Mouse (Mus musculus): ENCODE results near the gene Cyp1a1.
A peak's percentile ranks its signal among the peaks of the same experiment; 100 is the strongest.
"Not testable (repeated sequence)": the region's sequence is repeated elsewhere in the genome, so short reads cannot be mapped to it uniquely, and the experiment has no call there.

The Cyp1a1 gene

DNA sequence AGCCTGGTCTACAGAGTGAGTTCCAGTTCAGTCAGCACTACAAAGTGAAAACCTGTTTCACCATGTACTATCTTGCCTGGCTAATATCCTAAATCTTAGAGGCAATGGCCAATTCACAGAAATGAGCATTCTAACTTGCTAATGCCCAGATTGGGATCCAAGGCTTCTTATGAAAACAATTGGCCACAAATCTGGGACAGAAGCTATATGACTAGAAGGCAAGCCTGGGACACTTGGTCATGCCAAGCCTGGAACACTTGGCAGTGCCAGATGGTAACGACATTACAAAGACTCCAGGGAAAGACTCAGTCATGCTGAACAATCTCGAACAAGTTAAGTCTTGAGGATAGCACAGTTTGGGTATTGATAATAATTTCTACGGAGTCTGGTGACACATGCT is 18.8 kb downstream of the Cyp1a1 start:
- DNase-seq (ENCODE audit: low spot score): no peak

DNA sequence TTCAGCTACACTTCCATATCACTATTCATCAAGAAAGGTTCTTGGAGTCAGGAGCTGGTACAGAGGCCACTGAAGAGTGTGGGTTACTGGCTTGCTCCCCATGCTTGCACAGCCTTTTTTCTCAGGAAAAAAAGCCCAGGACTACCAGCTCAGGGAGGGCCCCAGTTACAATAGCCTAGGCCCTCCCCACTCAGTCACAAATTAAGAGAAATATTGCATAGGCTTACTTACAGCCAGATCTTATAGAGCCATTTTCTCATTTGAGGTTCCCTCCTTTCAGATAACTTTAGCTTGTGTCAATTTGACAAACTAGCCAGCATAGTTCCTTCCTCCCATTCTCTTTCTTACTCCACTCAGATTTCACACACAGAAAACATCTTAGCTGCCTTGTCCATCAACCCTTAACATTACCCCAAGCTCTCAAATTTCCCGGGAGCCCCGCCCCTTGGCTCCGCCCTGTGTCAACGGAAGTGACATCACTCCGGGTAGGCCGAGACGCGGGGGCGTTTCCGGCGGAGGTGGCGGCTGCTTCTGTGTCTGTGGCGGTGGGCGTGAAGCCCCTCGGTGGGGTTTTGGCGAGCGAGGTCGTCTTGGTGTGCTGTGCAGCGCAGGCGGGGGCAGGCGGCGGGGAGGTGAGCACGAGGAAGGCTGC is 20.5 kb downstream of the Cyp1a1 start, which contains the start of gene Edc3:
Gene Edc3, plus strand, starts transcription at position 473 of the 652 bp plus-strand sequence.
- DNase-seq (ENCODE audit: low spot score): peak; percentile 88

DNA sequence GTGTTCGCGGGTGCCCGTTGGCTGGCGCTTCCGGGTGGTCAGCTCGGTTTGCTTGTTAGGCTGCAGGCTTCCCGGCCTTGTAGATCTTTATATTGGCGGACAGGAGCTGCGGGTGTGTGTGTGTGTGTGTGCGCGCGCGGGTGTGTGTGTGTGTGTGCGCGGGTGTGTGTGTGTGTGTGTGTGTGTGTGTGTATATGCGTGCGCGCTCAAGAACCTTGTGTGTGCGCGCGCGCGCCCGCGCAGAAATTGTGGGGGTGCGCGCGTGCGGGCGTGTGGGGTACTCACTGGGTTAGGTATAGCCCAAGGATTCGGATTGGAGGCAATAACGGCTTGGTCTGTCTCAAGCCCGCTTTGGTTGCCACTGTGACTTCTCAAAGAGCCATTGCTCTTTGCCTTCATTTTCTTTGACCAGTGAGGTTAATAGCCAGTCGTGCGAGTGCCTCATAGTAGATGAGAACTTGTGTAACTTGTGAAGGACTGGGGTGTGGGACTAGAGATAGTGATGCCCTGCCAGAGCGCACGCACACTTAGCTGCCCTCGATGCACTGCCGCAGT is 21.1 kb downstream of the Cyp1a1 start:
- DNase-seq (ENCODE audit: low spot score): no peak

DNA sequence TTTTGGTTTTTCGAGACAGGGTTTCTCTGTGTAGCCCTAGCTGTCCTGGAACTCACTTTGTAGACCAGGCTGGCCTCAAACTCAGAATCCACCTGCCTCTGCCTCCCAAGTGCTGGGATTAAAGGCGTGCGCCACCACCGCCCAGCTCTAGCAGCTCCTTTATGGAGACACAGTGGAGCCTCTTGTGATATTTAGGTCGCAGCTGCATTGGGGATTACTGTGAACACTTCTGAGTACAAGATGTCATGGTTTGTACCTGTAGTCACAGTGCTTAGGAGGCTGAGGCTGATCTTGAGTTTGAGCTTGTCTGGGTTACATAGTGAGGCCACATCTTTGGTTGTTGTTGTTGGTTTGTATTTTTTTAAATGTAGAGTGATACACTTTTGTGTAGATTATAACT is 22.5 kb downstream of the Cyp1a1 start:
- not testable (repeated sequence) for DNase-seq (ENCODE audit: low spot score)

DNA sequence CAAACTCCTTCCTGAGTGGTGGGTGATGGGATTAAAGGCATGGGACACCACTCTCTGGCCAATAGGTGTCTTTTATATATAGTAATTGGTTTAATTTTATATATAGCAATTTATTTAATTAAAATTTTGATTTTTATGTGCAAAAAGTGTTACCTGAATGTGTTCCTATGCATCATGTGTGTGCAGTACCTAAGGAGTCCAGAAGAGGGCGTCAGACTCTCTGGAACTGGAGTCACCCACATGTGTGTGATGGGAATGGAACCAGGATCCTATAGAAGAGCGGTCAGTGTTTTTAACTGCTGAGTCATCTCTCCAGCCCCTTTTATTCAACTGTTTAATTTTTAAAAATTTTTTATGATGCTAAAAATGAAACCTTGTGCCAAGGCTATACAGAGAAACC is 24.5 kb downstream of the Cyp1a1 start:
- DNase-seq (ENCODE audit: low spot score): no peak

DNA sequence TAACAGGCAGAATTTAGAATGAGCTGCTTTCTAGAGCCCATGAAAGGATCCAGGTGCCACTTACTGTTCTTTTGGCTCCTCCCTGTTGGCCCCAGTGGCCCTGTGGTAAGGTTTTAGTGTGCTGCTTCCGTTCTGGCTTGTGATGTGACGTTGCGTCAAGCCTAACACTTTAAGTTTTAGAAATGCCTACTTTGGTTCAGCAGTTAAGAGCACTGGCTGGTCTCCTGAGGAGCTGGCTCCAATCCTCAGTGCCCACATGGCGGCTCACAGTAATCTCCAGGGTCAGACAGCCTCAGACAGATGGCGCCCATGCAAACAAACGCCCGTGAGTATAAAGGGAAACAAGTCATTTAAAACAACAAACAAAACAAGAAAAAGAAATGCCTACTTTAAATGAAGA is 30.7 kb downstream of the Cyp1a1 start:
- DNase-seq (ENCODE audit: low spot score): no peak

DNA sequence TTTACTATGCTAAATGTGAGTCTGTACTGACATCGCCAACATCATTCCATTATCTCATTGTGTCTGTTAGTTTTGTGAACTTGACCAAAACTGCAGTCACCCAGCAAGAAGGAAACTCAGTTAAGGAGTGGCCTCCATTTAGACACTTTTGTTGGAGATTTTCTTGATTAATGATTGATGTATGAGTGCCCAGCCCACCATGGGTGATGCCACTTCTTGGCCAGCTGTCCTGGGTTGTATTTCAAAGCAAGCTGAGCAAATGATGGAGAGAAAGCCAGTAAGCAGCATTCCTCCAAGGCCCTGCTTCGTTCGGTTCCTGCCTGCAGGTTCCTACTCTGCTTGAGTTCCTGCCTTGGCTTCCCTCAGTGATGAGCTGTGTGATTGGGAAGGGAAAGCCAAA is 33.0 kb downstream of the Cyp1a1 start:
- DNase-seq (ENCODE audit: low spot score): no peak

DNA sequence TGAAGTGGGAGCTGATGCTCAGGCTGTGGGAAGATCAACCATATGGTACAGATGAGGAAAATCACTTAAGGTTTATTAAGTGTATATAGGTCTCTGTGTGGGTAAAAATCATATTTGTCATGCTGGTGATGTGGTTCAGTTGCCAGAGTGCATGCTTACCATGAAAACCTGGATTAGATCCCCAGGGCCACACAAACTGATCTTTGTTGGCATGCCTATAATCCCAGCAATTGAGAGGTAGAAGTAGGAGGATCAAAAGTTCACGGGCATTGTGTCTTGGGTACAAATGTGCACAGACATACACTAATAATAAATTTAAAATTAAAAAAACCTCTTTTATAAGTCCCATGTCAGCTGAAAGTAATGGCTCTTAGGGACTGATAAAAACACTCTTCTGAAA is 34.6 kb downstream of the Cyp1a1 start:
- no peak for DNase-seq (ENCODE audit: low spot score)

DNA sequence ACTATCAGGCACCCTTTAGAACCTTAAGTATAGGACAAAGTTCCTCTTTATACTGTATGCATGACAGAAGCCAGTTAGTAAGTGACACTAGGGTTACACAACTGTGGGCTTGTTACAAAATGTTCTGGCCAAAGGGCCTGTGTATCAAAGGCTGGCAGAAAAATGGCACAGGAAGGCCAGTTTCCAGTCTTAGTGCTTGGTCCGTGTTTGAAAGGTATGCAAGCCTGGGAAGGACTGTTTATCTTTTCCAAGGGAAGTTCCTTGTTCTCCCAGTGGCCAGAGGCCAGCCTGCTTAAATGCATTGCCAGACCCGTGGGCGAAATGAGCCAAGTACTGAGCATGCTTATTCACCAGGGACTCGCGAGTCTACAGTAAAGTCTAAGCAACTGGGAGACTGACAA is 35.6 kb downstream of the Cyp1a1 start:
- no peak for DNase-seq (ENCODE audit: low spot score)

DNA sequence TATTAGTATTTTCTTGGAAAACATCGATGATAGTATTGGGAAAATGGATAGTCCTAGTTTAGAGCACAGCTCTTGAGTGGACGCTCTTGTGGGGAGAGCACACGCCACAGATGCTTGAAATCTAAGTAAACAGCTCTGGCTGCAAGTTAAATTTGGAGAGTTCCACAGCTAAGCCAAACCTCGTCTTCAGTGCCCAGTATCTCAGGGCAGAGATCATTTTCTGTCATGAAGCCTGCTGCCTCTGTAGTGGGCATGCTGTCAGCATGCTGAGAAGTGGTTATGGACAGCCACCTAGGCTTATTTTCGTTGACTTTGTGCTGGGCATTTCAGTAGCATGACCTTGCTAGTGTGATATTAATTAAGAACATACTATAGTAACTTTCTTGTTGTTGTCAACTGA is 36.1 kb downstream of the Cyp1a1 start:
- no peak for DNase-seq (ENCODE audit: low spot score)

DNA sequence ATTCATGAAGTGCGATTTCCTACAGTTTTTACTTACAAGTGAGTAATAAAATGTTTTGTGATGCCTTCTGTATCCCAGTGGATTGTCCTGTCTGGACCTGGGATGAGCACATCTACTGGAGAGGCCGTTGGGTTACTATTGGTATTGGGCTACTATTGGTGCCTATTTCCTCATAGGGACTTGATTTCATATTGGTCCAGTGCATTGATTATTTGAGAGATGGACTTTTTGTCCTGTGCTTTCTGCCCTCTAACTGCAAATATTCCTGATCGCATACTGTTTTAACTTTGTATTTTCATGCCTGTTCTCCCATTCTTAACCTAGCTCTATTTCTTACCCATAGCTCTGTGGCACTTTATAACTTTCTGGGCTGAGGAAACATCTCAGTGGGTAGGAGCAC is 37.0 kb downstream of the Cyp1a1 start:
- no peak for DNase-seq (ENCODE audit: low spot score)

DNA sequence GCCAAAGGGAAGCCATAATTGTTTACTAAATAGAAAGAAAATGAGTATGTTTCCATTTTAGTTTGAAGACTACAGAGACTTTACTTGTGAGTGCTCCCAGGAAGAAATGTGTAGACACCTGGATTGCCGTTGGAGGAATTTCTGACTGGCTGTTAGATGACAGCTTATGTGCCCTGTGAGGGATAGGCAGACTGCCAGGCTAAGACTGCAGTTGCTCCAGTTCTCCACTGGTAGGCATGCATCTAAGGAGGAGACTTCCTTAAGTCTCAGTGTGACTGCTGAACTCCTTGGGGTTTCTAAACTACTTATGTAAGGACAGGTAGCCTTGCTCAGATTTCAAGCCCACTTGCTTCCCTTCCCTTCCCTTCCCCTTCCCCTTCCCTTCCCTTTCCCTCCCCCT is 40.6 kb downstream of the Cyp1a1 start:
- DNase-seq (ENCODE audit: low spot score): no peak

DNA sequence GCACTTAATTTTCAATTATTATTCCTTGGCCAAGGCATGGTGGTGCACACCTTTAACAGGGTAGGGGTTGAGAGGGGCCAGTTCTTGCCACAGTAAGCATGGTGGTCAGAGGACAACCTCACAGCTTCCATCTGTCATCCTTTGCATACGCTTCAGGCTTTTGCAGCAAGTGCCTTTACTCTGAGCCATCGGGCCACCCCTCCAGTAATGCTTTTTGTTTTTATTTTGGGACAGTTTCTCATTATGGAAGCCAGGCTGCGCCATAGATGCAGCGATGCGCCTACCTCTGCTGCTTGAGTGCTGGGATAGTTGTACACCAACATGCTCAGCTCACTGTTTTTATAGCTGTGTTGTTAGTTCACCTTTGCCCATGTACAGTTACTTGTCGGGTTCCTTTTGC is 45.9 kb downstream of the Cyp1a1 start:
- DNase-seq (ENCODE audit: low spot score): no peak

DNA sequence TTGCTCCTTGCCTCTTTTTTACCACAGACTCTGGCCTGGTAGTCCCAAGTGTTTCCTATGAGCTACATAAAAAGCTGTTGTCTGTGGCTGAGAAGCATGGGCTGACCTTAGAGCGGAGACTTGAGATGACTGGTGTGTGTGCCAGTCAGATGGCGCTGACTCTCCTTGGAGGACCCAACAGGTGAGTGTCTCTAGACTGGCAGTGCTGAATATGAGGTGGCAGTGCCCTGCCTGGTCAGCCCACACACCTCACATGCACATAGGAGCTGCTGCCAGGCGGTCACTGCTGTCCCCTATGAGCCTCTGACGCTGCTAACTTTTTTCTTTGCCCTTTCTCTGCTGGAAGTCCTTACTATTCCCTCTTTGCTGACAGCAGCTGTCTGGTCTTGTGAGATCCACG is 52.1 kb downstream of the Cyp1a1 start:
- no peak for DNase-seq (ENCODE audit: low spot score)

DNA sequence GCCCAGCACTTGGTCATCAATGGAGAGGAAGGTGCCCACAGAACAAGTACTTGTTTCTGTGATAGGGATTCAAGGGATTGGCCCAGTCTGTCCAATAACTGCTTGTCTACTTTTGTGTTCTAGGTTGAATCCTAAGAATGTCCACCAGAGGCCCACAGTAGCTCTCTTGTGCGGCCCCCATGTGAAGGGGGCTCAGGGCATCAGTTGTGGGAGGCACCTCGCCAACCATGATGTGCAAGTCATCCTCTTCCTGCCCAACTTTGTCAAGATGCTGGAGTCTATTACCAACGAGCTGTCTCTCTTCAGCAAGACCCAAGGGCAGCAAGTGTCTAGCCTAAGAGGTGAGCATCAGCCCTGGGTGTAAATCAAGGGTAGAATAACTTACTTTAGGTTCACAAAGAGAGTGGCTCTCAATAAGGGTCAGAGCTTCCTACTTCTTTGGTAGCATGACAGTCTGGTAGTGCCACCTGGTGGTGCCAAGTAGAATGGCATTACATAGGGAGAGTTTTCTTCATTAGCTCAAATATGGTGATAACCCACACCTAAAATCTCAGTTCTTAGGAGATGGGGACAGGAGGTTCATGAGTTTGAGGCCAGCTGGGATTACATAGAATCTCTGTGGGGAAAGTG is 56.8 kb downstream of the Cyp1a1 start:
- DNase-seq (ENCODE audit: low spot score): peak; percentile 55

DNA sequence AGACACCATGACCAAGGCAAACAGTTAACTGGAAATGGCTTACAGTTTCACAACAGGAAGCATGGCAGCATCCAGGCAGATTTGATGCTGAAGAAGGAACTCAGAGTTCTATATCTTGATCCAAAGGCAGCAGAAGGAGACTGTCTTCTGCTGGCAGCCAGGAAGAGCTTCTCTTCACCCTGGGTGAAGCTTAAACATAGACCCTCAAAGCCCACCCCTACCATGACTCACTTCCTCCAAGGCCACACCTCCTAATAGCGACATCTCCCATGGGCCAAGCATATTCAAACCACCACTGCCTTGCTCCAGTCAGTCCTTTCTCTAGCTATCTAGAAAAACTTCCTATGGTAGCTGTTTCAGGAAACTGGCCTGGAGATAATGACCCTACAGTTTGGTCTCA is 59.3 kb downstream of the Cyp1a1 start:
- DNase-seq (ENCODE audit: low spot score): no peak

DNA sequence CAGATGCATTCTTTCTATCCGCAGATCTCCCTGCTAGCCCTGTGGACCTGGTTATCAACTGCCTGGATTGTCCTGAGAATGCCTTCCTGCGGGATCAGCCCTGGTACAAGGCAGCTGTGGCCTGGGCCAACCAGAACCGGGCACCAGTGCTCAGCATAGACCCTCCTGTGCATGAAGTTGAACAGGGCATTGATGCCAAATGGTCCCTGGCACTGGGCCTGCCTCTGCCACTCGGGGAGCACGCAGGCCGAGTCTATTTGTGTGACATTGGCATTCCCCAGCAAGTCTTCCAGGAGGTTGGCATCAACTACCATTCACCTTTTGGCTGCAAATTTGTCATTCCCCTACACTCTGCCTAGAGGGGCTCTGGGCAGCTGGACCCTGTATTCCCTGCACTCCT is 60.4 kb downstream of the Cyp1a1 start:
- no peak for DNase-seq (ENCODE audit: low spot score)

DNA sequence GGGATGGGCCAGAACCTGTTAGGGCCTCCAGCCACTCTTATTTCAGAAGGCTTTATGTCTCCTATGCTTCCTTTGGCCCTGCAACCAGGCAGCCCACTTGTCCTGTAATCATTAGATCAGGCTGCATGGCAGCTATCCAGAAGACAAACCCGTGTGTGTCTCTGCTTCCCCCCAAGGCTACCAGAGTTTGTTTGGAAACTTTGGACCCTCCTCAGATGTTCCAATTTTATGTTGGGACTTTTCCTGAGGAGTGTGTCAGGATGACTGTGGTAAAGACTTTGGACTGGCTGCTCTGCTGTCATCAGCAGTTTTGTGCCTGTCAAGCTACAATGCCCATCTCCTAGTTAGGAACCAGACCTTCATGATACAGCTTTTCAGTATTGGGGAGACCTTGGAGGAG is 61.1 kb downstream of the Cyp1a1 start:
- no peak for DNase-seq (ENCODE audit: low spot score)

DNA sequence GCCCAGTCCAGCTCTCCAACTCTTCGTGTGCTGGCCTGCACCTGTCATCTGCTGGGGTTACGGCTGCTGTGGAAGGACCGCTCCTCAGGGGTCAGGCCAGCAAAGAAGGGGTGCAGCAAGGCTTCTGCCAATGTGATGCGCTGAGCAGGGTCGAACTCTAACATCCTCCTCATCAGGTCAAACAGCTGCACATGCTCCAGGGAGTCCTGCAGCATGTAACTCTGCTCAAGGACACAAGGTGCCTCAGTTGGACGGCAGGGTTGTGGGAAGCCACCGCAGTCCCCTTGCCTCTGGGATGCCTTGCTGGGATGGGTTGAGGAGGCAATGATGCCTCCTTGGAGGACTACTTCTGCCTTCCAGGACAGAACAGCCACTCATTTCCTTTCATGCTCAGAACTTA is 63.2 kb downstream of the Cyp1a1 start:
- no peak for DNase-seq (ENCODE audit: low spot score)
